ENCODE assay signal across 9 mouse cellular contexts in genomic region chr14:73473670-73474460, GRCm38 (mm10). TPM values are rescaled to one million over a fixed set of nuclear protein-coding genes. Genes with fewer than 3 reads are reported as not detected.
DNase-seq lines count a peak whose midpoint lies in the region; ATAC-seq and TF ChIP-seq lines count a peak whose summit lies in the region.
"Had no signal": no experiment of that assay in that cellular context is flagged by ENCODE, and none has a peak within 500 bp of the region (broad histone marks: within the 10 kb centered on the region; RNA-seq: fewer than 3 reads in every experiment).

No protein-coding gene starts in this region.

- CTCF ChIA-PET in Patski (lab: Charles Lee), result interaction anchor here (1.0 to 3.1 kb wide), 6 partner anchors 9 to 351 kb away, joined by 3 to 11 read pairs (median 3); partner anchors contain the start of genes Rcbtb2 and Sucla2

- intact Hi-C loops in heart, postnatal 10 days (cut with DNase I), result loop anchor here (1.0 to 5.0 kb wide), 3 partner anchors 72 to 151 kb away; partner anchors contain the start of gene Itm2b

- H3K27ac ChIP-seq in hindbrain, embryonic 13.5 days, result peak overlapping the region; percentile 58
- H3K27ac ChIP-seq in hindbrain, embryonic 10.5 days, result no peak overlapping the region
- H3K27ac ChIP-seq in embryonic facial prominence, embryonic 14.5 days (replicated peaks; ENCODE audit: low read depth, low read length), result peak overlapping the region; percentile 25

- no peak overlapping the region for H3K4me2 ChIP-seq in hindbrain, embryonic 13.5 days
- 0 out of 2 replicates have a peak overlapping the region, but pooled peaks have one; percentile 6 for H3K4me2 ChIP-seq in embryonic facial prominence, embryonic 14.5 days (ENCODE audit: low read depth, low read length)

- peak; percentile 44; the same call in 1 of the 2 replicates for ATAC-seq in hindbrain, embryonic 13.5 days (ENCODE audit: low FRiP score)
- ATAC-seq in Patski, result peak; percentile 53
- no peak for ATAC-seq in embryonic facial prominence, embryonic 14.5 days (ENCODE audit: low read depth)

- no peaks in the 10 kb centered on the region for H3K27me3 ChIP-seq in hindbrain, embryonic 13.5 days
- no peaks in the 10 kb centered on the region for H3K27me3 ChIP-seq in hindbrain, embryonic 10.5 days (ENCODE audit: insufficient read depth, poor library complexity, severe bottlenecking)
- H3K27me3 ChIP-seq in Patski, result no peaks in the 10 kb centered on the region
- H3K27me3 ChIP-seq in embryonic facial prominence, embryonic 14.5 days (replicated peaks; ENCODE audit: control insufficient read depth, insufficient read depth, low read length), result no peaks in the 10 kb centered on the region
- H3K27me3 ChIP-seq: CH12.LX had no signal

- in situ Hi-C loops in Patski (cut with MboI; ENCODE audit: low pct_unique_long_range_greater_than_20kb), result loop anchor here (5.0 to 10.0 kb wide), 3 partner anchors 87 to 369 kb away; partner anchors contain the start of genes Itm2b and Rb1

- TF ChIP-seq CTCF in Patski (IDR thresholded peaks at IDR 0.05), result no peak

- WGBS in hindbrain, embryonic 13.5 days, result 58% methylated on average over 3 of the region's 3 CpGs
- 55% methylated on average over 3 of the region's 3 CpGs for WGBS in hindbrain, embryonic 10.5 days
- WGBS in embryonic facial prominence, embryonic 14.5 days, result 36% methylated on average over 3 of the region's 3 CpGs

- peaks cover 19% of the 10 kb centered on the region for H3K4me1 ChIP-seq in hindbrain, embryonic 13.5 days (replicated peaks)
- peaks cover 6% of the 10 kb centered on the region; the same call in 1 of the 2 replicates for H3K4me1 ChIP-seq in hindbrain, embryonic 10.5 days (replicated peaks)
- peaks cover 19% of the 10 kb centered on the region for H3K4me1 ChIP-seq in embryonic facial prominence, embryonic 14.5 days (ENCODE audit: control insufficient read depth, insufficient read depth, low read length)

- DNase-seq in hindbrain, embryonic 10.5 days (ENCODE audit: low spot score), result no peak
- peak; percentile 82 for DNase-seq in Patski (ENCODE audit: low read depth, low spot score)
- DNase-seq in embryonic facial prominence, embryonic 14.5 days (ENCODE audit: low spot score), result peak; percentile 75
- DNase-seq in heart, postnatal 10 days, result peak; percentile 70 to 78
- DNase-seq in layer of hippocampus, postnatal 36 days, result peak; percentile 35 to 55
- peak; percentile 71 for DNase-seq in testis, postnatal 10 days (ENCODE audit: low spot score)
- no peak for DNase-seq in thymus, postnatal 14 days

- H3K4me3 ChIP-seq in hindbrain, embryonic 13.5 days, result no peak overlapping the region
- no peak overlapping the region for H3K4me3 ChIP-seq in hindbrain, embryonic 10.5 days
- no peak overlapping the region for H3K4me3 ChIP-seq in embryonic facial prominence, embryonic 14.5 days (ENCODE audit: low read depth, low read length)

- no peaks in the 10 kb centered on the region for H3K36me3 ChIP-seq in hindbrain, embryonic 13.5 days
- no peaks in the 10 kb centered on the region for H3K36me3 ChIP-seq in hindbrain, embryonic 10.5 days
- H3K36me3 ChIP-seq in embryonic facial prominence, embryonic 14.5 days (ENCODE audit: control insufficient read depth, insufficient read depth, low read length), result no peaks in the 10 kb centered on the region

- POLR2A ChIA-PET in Patski (lab: Charles Lee), result interaction anchor here (0.6 to 1.5 kb wide), 7 partner anchors 13 to 95 kb away, joined by 3 to 6 read pairs (median 4); partner anchors contain the start of gene Itm2b

- no peaks in the 10 kb centered on the region for H3K9me3 ChIP-seq in hindbrain, embryonic 13.5 days
- no peaks in the 10 kb centered on the region for H3K9me3 ChIP-seq in hindbrain, embryonic 10.5 days
- no peaks in the 10 kb centered on the region for H3K9me3 ChIP-seq in embryonic facial prominence, embryonic 14.5 days (ENCODE audit: control insufficient read depth, low read length)

- no peak overlapping the region for H3K9ac ChIP-seq in hindbrain, embryonic 13.5 days
- no peak overlapping the region for H3K9ac ChIP-seq in embryonic facial prominence, embryonic 14.5 days (ENCODE audit: low read depth, low read length)

RNA-seq across cellular contexts. Expression of gene Med4, which starts 36.0 kb away (rescaled TPM):
- 86.8 and 88.7 TPM in 2 replicates for polyA plus RNA-seq in hindbrain, embryonic 13.5 days (2015; fragmentation: Nextera tagmentation; extraction: Ambion mirVana)
- polyA plus RNA-seq in hindbrain, embryonic 10.5 days (2016; fragmentation: Nextera tagmentation; extraction: Ambion mirVana), result 89.3 and 104 TPM in 2 replicates
- polyA plus RNA-seq in Patski (2021), result 35.0 TPM
- polyA plus RNA-seq in embryonic facial prominence, embryonic 14.5 days (2014; fragmentation: Nextera tagmentation; extraction: Ambion mirVana), result 72.9 and 73.5 TPM in 2 replicates
- 10 to 100 TPM; 21.1 to 22.8 TPM for total RNA-seq in heart, postnatal 10 days (2021)
- total RNA-seq in layer of hippocampus, postnatal 36 days (2021), result 10 to 100 TPM; 30.0 to 31.6 TPM

RNA-seq across cellular contexts. Expression of gene Sucla2, which starts 51.3 kb away (rescaled TPM):
- polyA plus RNA-seq in hindbrain, embryonic 13.5 days (2015; fragmentation: Nextera tagmentation; extraction: Ambion mirVana), result 123 and 124 TPM in 2 replicates
- polyA plus RNA-seq in hindbrain, embryonic 10.5 days (2016; fragmentation: Nextera tagmentation; extraction: Ambion mirVana), result 78.9 and 105 TPM in 2 replicates
- polyA plus RNA-seq in Patski (2021), result 181 TPM
- 121 and 127 TPM in 2 replicates for polyA plus RNA-seq in embryonic facial prominence, embryonic 14.5 days (2014; fragmentation: Nextera tagmentation; extraction: Ambion mirVana)
- 100 to 1,000 TPM; 581 to 631 TPM for total RNA-seq in heart, postnatal 10 days (2021)
- 100 to 1,000 TPM; 153 to 167 TPM for total RNA-seq in layer of hippocampus, postnatal 36 days (2021)

Comparison
In these comparisons a context has a peak if more than half of its experiments do, and no peak if none do; other contexts are left out.
1. DNase-seq: peak in Patski (single experiment), embryonic facial prominence, embryonic 14.5 days (single experiment), heart, postnatal 10 days (2 of 2), layer of hippocampus, postnatal 36 days (2 of 2) and testis, postnatal 10 days (single experiment); none in hindbrain, embryonic 10.5 days (single experiment) and thymus, postnatal 14 days (single experiment).